Comparison of ENCODE assay signal across 20 mouse cellular contexts in the genomic region with DNA sequence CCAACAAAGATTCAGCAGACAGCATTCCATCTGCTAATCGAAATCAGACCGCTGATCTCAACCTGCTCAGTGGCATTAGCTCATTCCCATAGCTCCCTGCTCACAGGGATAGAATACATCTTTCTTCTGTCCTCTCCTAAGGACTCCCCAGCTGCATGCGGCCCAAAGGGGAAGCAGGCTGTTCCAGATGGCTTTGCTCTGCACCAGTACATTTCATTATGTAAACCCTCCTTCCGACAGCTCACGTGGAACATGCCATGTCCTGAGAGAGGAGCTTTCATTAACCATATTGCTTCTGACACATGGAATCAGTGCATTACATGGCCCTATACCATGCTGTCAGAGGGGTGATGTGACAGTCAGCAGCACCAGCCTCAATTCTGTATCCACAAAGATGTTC.
DNase-seq lines count a peak whose midpoint lies in the region; ATAC-seq and TF ChIP-seq lines count a peak whose summit lies in the region.
"Had no signal": no experiment of that assay in that cellular context is flagged by ENCODE, and none has a peak within 500 bp of the region (broad histone marks: within the 10 kb centered on the region; RNA-seq: fewer than 3 reads in every experiment).

No protein-coding gene starts in this region.

- no peaks in the 10 kb centered on the region for H3K36me3 ChIP-seq in hindbrain, postnatal 0 days (ENCODE audit: insufficient read depth, low read length)
- H3K36me3 ChIP-seq in hindbrain, embryonic 10.5 days, result no peaks in the 10 kb centered on the region
- no peaks in the 10 kb centered on the region for H3K36me3 ChIP-seq in midbrain, postnatal 0 days (ENCODE audit: insufficient read depth, low read length)
- H3K36me3 ChIP-seq in midbrain, embryonic 14.5 days (ENCODE audit: control insufficient read depth, insufficient read depth, low read length), result no peaks in the 10 kb centered on the region
- no peaks in the 10 kb centered on the region for H3K36me3 ChIP-seq in lung, postnatal 0 days (ENCODE audit: insufficient read depth, low read length)
- H3K36me3 ChIP-seq: embryonic facial prominence, embryonic 13.5 days; forebrain, embryonic 15.5 days; heart, embryonic 13.5 days had no signal

- H3K4me1 ChIP-seq in hindbrain, postnatal 0 days (ENCODE audit: insufficient read depth, low read length), result no peaks in the 10 kb centered on the region
- peaks cover 7% of the 10 kb centered on the region for H3K4me1 ChIP-seq in hindbrain, embryonic 10.5 days (replicated peaks)
- H3K4me1 ChIP-seq in midbrain, postnatal 0 days (ENCODE audit: insufficient read depth, low read length), result peaks cover 5% of the 10 kb centered on the region; the same call in 1 of the 2 replicates
- peaks cover 10% of the 10 kb centered on the region for H3K4me1 ChIP-seq in midbrain, embryonic 14.5 days (ENCODE audit: control insufficient read depth, insufficient read depth, low read length)
- H3K4me1 ChIP-seq in lung, postnatal 0 days (ENCODE audit: insufficient read depth, low read depth, low read length), result no peaks in the 10 kb centered on the region
- H3K4me1 ChIP-seq: heart, embryonic 13.5 days; megakaryocyte, embryonic 14.5 days had no signal

- no peaks in the 10 kb centered on the region for H3K9me3 ChIP-seq in hindbrain, postnatal 0 days (ENCODE audit: low read length)
- no peaks in the 10 kb centered on the region for H3K9me3 ChIP-seq in hindbrain, embryonic 10.5 days
- H3K9me3 ChIP-seq in midbrain, postnatal 0 days (ENCODE audit: low read length), result no peaks in the 10 kb centered on the region
- H3K9me3 ChIP-seq in midbrain, embryonic 14.5 days (ENCODE audit: control insufficient read depth, low read length), result no peaks in the 10 kb centered on the region
- H3K9me3 ChIP-seq in lung, postnatal 0 days (ENCODE audit: low read length), result no peaks in the 10 kb centered on the region
- H3K9me3 ChIP-seq: embryonic facial prominence, embryonic 13.5 days; forebrain, embryonic 15.5 days; heart, embryonic 13.5 days had no signal

- TF ChIP-seq EP300 in lung, postnatal 0 days (IDR thresholded peaks at IDR 0.05), result no peak

- WGBS in hindbrain, postnatal 0 days, result 51% methylated on average over 5 of the region's 5 CpGs
- 80% methylated on average over 5 of the region's 5 CpGs for WGBS in hindbrain, embryonic 10.5 days
- 63% methylated on average over 5 of the region's 5 CpGs for WGBS in midbrain, postnatal 0 days
- WGBS in midbrain, embryonic 14.5 days, result 62% methylated on average over 5 of the region's 5 CpGs
- WGBS in lung, postnatal 0 days, result 54% methylated on average over 5 of the region's 5 CpGs

- peak; percentile 56; the same call in 1 of the 2 replicates for ATAC-seq in hindbrain, postnatal 0 days
- ATAC-seq in midbrain, postnatal 0 days (ENCODE audit: low FRiP score), result no peak
- ATAC-seq in midbrain, embryonic 14.5 days (ENCODE audit: low FRiP score, low TSS enrichment), result no peak
- ATAC-seq in lung, postnatal 0 days, result peak; percentile 59
- ATAC-seq: forebrain, embryonic 15.5 days; intestine, embryonic 16.5 days had no signal

- intact Hi-C loops in heart, postnatal 14 days (cut with DNase I), result no loop called here

- no peak overlapping the region for H3K4me2 ChIP-seq in hindbrain, postnatal 0 days (ENCODE audit: low read depth, low read length)
- no peak overlapping the region for H3K4me2 ChIP-seq in midbrain, postnatal 0 days (ENCODE audit: low read depth, low read length, poor library complexity, severe bottlenecking)
- H3K4me2 ChIP-seq in midbrain, embryonic 14.5 days (ENCODE audit: low read length), result no peak overlapping the region
- no peak overlapping the region for H3K4me2 ChIP-seq in lung, postnatal 0 days (replicated peaks; ENCODE audit: low read depth, low read length)
- H3K4me2 ChIP-seq: embryonic facial prominence, embryonic 13.5 days; forebrain, embryonic 15.5 days; heart, embryonic 13.5 days had no signal

- DNase-seq in hindbrain, postnatal 0 days (ENCODE audit: low spot score), result peak; percentile 61
- DNase-seq in hindbrain, embryonic 10.5 days (ENCODE audit: low spot score), result no peak
- DNase-seq in midbrain, postnatal 0 days (ENCODE audit: low spot score), result peak; percentile 63
- no peak for DNase-seq in midbrain, embryonic 14.5 days
- DNase-seq in lung, postnatal 0 days (ENCODE audit: low spot score), result peak; percentile 62
- peak; percentile 10 to 59 for DNase-seq in lung, postnatal 4 days
- no peak for DNase-seq in heart, postnatal 14 days
- DNase-seq in spleen, postnatal 10 days (ENCODE audit: low spot score in 2 of 2), result no peak
- DNase-seq: adrenal gland, adult 8-10 months; cerebellum, adult 11 months; cerebellum, postnatal 14 days; heart, postnatal 4 days; kidney, postnatal 36 days; liver; thymus, adult 2 months had no signal

- H3K4me3 ChIP-seq in hindbrain, postnatal 0 days (ENCODE audit: low read length), result no peak overlapping the region
- no peak overlapping the region for H3K4me3 ChIP-seq in hindbrain, embryonic 10.5 days
- no peak overlapping the region for H3K4me3 ChIP-seq in midbrain, postnatal 0 days (ENCODE audit: low read depth, low read length)
- no peak overlapping the region for H3K4me3 ChIP-seq in midbrain, embryonic 14.5 days (replicated peaks; ENCODE audit: low read depth, low read length)
- no peak overlapping the region for H3K4me3 ChIP-seq in lung, postnatal 0 days (ENCODE audit: low read depth, low read length)
- H3K4me3 ChIP-seq: embryonic facial prominence, embryonic 13.5 days; forebrain, embryonic 15.5 days; heart, embryonic 13.5 days; megakaryocyte, embryonic 14.5 days had no signal

- no peak overlapping the region for H3K27ac ChIP-seq in hindbrain, postnatal 0 days
- no peak overlapping the region for H3K27ac ChIP-seq in hindbrain, embryonic 10.5 days
- no peak overlapping the region for H3K27ac ChIP-seq in midbrain, postnatal 0 days (ENCODE audit: low read depth, low read length)
- H3K27ac ChIP-seq in midbrain, embryonic 14.5 days (replicated peaks; ENCODE audit: low read depth, low read length), result no peak overlapping the region
- H3K27ac ChIP-seq in lung, postnatal 0 days (ENCODE audit: low read length), result no peak overlapping the region
- H3K27ac ChIP-seq: embryonic facial prominence, embryonic 13.5 days; forebrain, embryonic 15.5 days; heart, embryonic 13.5 days had no signal

- TF ChIP-seq CTCF in hindbrain, postnatal 0 days (IDR thresholded peaks at IDR 0.05; ENCODE audit: low read depth), result no peak
- no peak for TF ChIP-seq CTCF in midbrain, postnatal 0 days (IDR thresholded peaks at IDR 0.05)
- TF ChIP-seq CTCF in lung, postnatal 0 days (IDR thresholded peaks at IDR 0.05), result no peak

- H3K9ac ChIP-seq in hindbrain, postnatal 0 days (replicated peaks; ENCODE audit: low read length), result no peak overlapping the region
- H3K9ac ChIP-seq in midbrain, postnatal 0 days (replicated peaks; ENCODE audit: low read length, poor library complexity, severe bottlenecking), result no peak overlapping the region
- no peak overlapping the region for H3K9ac ChIP-seq in midbrain, embryonic 14.5 days (replicated peaks; ENCODE audit: low read length)
- H3K9ac ChIP-seq in lung, postnatal 0 days (replicated peaks; ENCODE audit: low read depth), result no peak overlapping the region
- H3K9ac ChIP-seq: embryonic facial prominence, embryonic 13.5 days; forebrain, embryonic 15.5 days; heart, embryonic 13.5 days had no signal

- H3K27me3 ChIP-seq in hindbrain, postnatal 0 days (ENCODE audit: insufficient read depth, low read length), result no peaks in the 10 kb centered on the region
- H3K27me3 ChIP-seq in hindbrain, embryonic 10.5 days (ENCODE audit: insufficient read depth, poor library complexity, severe bottlenecking), result peaks cover 38% of the 10 kb centered on the region
- H3K27me3 ChIP-seq in midbrain, postnatal 0 days (ENCODE audit: insufficient read depth, low read length), result no peaks in the 10 kb centered on the region
- H3K27me3 ChIP-seq in midbrain, embryonic 14.5 days (ENCODE audit: control insufficient read depth, insufficient read depth, low read length), result no peaks in the 10 kb centered on the region
- no peaks in the 10 kb centered on the region for H3K27me3 ChIP-seq in lung, postnatal 0 days (replicated peaks; ENCODE audit: insufficient read depth, low read length)
- H3K27me3 ChIP-seq: forebrain, embryonic 15.5 days; heart, embryonic 13.5 days; megakaryocyte, embryonic 14.5 days had no signal

Comparison
In these comparisons a context has a peak if more than half of its experiments do, and no peak if none do; other contexts are left out.
1. DNase-seq: peak in hindbrain, postnatal 0 days (single experiment), midbrain, postnatal 0 days (single experiment), lung, postnatal 0 days (single experiment) and lung, postnatal 4 days (2 of 2); none in hindbrain, embryonic 10.5 days (single experiment), midbrain, embryonic 14.5 days (single experiment), heart, postnatal 14 days (0 of 2) and spleen, postnatal 10 days (0 of 2).
2. ATAC-seq: peak in hindbrain, postnatal 0 days (single experiment) and lung, postnatal 0 days (single experiment); none in midbrain, postnatal 0 days (single experiment) and midbrain, embryonic 14.5 days (single experiment).